Mouse (Mus musculus) erythroblast, embryonic 14.5 days (primary cell): ENCODE results near the gene Smcr8.

Source experiments
- GATA1 ChIP-seq: IDR thresholded peaks from 2 replicates; pipeline ENCODE4 v1.6.1; 2012; ENCODE audit warnings: low read length, inconsistent platforms, mixed read lengths
- TAL1 ChIP-seq: IDR thresholded peaks from 3 replicates; pipeline ENCODE4 v1.6.1; 2012; ENCODE audit warnings: low read length, inconsistent platforms, mixed read lengths

DNA sequence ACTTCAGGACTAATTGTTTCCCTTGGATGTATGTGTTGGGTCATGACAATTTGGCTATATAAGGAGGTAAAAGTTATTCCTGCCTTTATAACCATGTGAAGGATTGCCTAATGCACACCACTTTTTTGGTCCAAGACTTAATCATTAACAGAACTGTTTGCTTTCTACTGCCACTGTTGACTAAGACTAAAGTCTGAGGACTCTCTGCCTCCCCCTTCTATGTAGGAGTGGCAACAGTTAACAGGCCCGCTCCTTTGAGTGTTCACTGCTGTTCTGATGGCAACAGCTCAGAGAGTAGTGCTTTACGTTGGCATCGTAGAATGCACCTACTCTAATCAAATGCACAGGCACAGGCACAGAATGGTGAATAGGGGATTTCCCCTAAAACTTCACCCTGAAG is 47.9 kb downstream of the Smcr8 start:
- TF ChIP-seq GATA1 (no peak), TAL1 (no peak)
